Mouse (Mus musculus): ENCODE data around the gene Gm15093. TPM values are rescaled to one million over a fixed set of nuclear protein-coding genes. Genes with fewer than 3 reads are reported as not detected.
"Not testable (repeated sequence)": the region's sequence is repeated elsewhere in the genome, so short reads cannot be mapped to it uniquely, and the experiment has no call there.

Gene Gm15093
- polyA plus RNA-seq (2011; ENCODE audit: insufficient read depth, insufficient read length, low read depth, missing spikeins): not detected in 2 replicates

- H3K27me3 ChIP-seq (ENCODE audit: control insufficient read depth, insufficient read depth, low read length, poor library complexity, severe bottlenecking); H3K36me3 ChIP-seq (ENCODE audit: control insufficient read depth, insufficient read depth, low read length, poor library complexity, severe bottlenecking); H3K9ac ChIP-seq (ENCODE audit: low read depth, poor library complexity, severe bottlenecking); H3K4me3 ChIP-seq (ENCODE audit: low read depth, low read length); H3K27ac ChIP-seq (ENCODE audit: insufficient read depth, low read length); H3K4me1 ChIP-seq (ENCODE audit: control insufficient read depth, insufficient read depth, low read length); H3K9me3 ChIP-seq (replicated peaks; ENCODE audit: control insufficient read depth, insufficient read depth, low read length, poor library complexity, severe bottlenecking): not testable (repeated sequence)
Measured at GRCm38 (mm10) chrX:149272077-149272476, at the start of gene Gm15093. Gene Gm15093 (plus strand): TSS chrX:149272377.

Other genes starting within 250 kb of the Gm15093 start
- gene Ott, start 198.1 kb upstream of the Gm15093 start, polyA plus RNA-seq (2011; ENCODE audit: insufficient read depth, insufficient read length, low read depth, missing spikeins): not detected in 2 replicates
- not detected in 2 replicates for gene Gm15085, start 175.2 kb downstream of the Gm15093 start, polyA plus RNA-seq (2011; ENCODE audit: insufficient read depth, insufficient read length, low read depth, missing spikeins)

Data from ES-Bruce4 (cell line).